In the genomic region with DNA sequence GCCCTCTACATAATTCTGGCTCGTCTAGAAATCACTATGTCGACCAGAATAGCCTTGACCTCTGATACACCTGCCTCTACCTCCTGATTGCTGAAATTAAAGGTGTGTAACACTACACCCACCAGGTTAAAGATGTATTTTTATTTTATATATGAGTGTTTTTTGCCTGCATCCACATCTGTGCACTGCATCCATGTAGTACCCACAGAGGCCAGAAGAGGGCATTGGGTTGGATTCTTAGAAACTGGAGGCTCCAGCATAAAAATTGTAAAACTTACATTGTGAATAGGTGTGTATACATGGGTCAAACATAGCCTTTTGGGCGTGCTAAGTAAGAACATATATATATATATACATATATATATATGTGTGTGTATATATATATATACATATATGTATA, we compare ENCODE assay signal across 13 mouse cellular contexts. TPM values are rescaled to one million over a fixed set of nuclear protein-coding genes. Genes with fewer than 3 reads are reported as not detected.
A peak's percentile ranks its signal among the peaks of the same experiment; 100 is the strongest.
DNase-seq lines count a peak whose midpoint lies in the region; TF ChIP-seq lines count a peak whose summit lies in the region.
"Had no signal": no experiment of that assay in that cellular context is flagged by ENCODE, and none has a peak within 500 bp of the region (broad histone marks: within the 10 kb centered on the region; RNA-seq: fewer than 3 reads in every experiment).

No protein-coding gene starts in this region.

- DNase-seq in adrenal gland, postnatal 10 days = peak; percentile 72
- DNase-seq in adrenal gland, adult 18-20 months (ENCODE audit: low spot score in 2 of 2) = no peak
- DNase-seq in kidney, adult 2 months = peak; percentile 35
- no peak for DNase-seq in kidney, adult 18-20 months
- DNase-seq in right cerebral cortex, postnatal 14 days = peak; percentile 61
- DNase-seq in right cerebral cortex, postnatal 25 days = no peak
- peak; percentile 44 for DNase-seq in retina, postnatal 1 day
- DNase-seq in frontal cortex, postnatal 10 days (ENCODE audit: low spot score in 2 of 2) = no peak
- DNase-seq: cerebellum, adult 2 months; liver had no signal

- peaks cover 2% of the 10 kb centered on the region; the same call in 1 of the 2 replicates for H3K4me1 ChIP-seq in kidney, adult 2 months (ENCODE audit: control insufficient read depth, insufficient read depth, low read length)

- H3K36me3 ChIP-seq in kidney, adult 2 months (ENCODE audit: control insufficient read depth, insufficient read depth, low read length) = no peaks in the 10 kb centered on the region

- 0 out of 2 replicates have a peak, but pooled peaks have one; percentile 32 for TF ChIP-seq CTCF in kidney, adult 2 months (conservative IDR thresholded peaks at IDR 0.05; ENCODE audit: insufficient read depth, insufficient read length, low read depth, low read length)

- H3K27ac ChIP-seq in kidney, adult 2 months (ENCODE audit: insufficient read depth, low read depth, low read length) = no peak overlapping the region

- no peaks in the 10 kb centered on the region for H3K27me3 ChIP-seq in kidney, adult 2 months (replicated peaks; ENCODE audit: control insufficient read depth, insufficient read depth, low read length)

- no peak for TF ChIP-seq POLR2A in kidney, adult 2 months (IDR thresholded peaks at IDR 0.05; ENCODE audit: low read depth, low read length)

- no peak overlapping the region for H3K4me3 ChIP-seq in kidney, adult 2 months (ENCODE audit: insufficient read depth, low read depth, low read length)

- 56% methylated on average over 3 of the region's 3 CpGs for WGBS in kidney, adult 2 months

RNA-seq across cellular contexts. Expression of gene Plxnb1, which starts 33.0 kb away (rescaled TPM):
- total RNA-seq in adrenal gland, postnatal 10 days (2021) = 10 to 100 TPM; 46.9 to 69.6 TPM
- total RNA-seq in adrenal gland, adult 18-20 months (2021) = 100 to 1,000 TPM in 1 of 2 experiments, 10 to 100 TPM in 1; 63.9 to 107 TPM
- 16.7 and 21.7 TPM in 2 replicates for polyA plus RNA-seq in kidney, adult 2 months (2012; rRNA removed)

RNA-seq across cellular contexts. Expression of gene Fbxw21, which starts 33.6 kb away (rescaled TPM):
- total RNA-seq in adrenal gland, postnatal 10 days (2021) = not detected
- not detected for total RNA-seq in adrenal gland, adult 18-20 months (2021)
- polyA plus RNA-seq in kidney, adult 2 months (2012; rRNA removed) = not detected in 2 replicates
- polyA plus RNA-seq: cerebellum, adult 2 months; heart, embryonic 14.5 days; neural tube, embryonic 14.5 days; urinary bladder, adult 2 months had no signal

RNA-seq across cellular contexts. Expression of gene Tma7, which starts 45.8 kb away (rescaled TPM):
- total RNA-seq in adrenal gland, postnatal 10 days (2021) = 100 to 1,000 TPM; 336 to 351 TPM
- 100 to 1,000 TPM; 319 to 392 TPM for total RNA-seq in adrenal gland, adult 18-20 months (2021)
- polyA plus RNA-seq in kidney, adult 2 months (2012; rRNA removed) = 42.4 and 80.7 TPM in 2 replicates

RNA-seq across cellular contexts. Expression of gene Ccdc51, which starts 45.9 kb away (rescaled TPM):
- 10 to 100 TPM; 15.7 to 19.4 TPM for total RNA-seq in adrenal gland, postnatal 10 days (2021)
- total RNA-seq in adrenal gland, adult 18-20 months (2021) = 10 to 100 TPM; 11.8 to 12.6 TPM
- 11.4 and 11.7 TPM in 2 replicates for polyA plus RNA-seq in kidney, adult 2 months (2012; rRNA removed)

RNA-seq across cellular contexts. Expression of gene Atrip, which starts 54.3 kb away (rescaled TPM):
- 10 to 100 TPM; 13.8 to 14.2 TPM for total RNA-seq in adrenal gland, postnatal 10 days (2021)
- 10 to 100 TPM; 14.7 to 15.2 TPM for total RNA-seq in adrenal gland, adult 18-20 months (2021)
- polyA plus RNA-seq in kidney, adult 2 months (2012; rRNA removed) = 20.2 and 20.9 TPM in 2 replicates

Comparison
In these comparisons a context has a peak if more than half of its experiments do, and no peak if none do; other contexts are left out.
1. DNase-seq: peak in adrenal gland, postnatal 10 days (single experiment), kidney, adult 2 months (single experiment), right cerebral cortex, postnatal 14 days (single experiment) and retina, postnatal 1 day (single experiment); none in adrenal gland, adult 18-20 months (0 of 2), kidney, adult 18-20 months (single experiment), right cerebral cortex, postnatal 25 days (single experiment) and frontal cortex, postnatal 10 days (0 of 2).